Mouse (Mus musculus): ENCODE data around the gene Cbwd1. TPM values are rescaled to one million over a fixed set of nuclear protein-coding genes. Genes with fewer than 3 reads are reported as not detected.

The Cbwd1 gene
- polyA plus RNA-seq, 1 experiment from 2014 or later, result 16.5 TPM

DNA sequence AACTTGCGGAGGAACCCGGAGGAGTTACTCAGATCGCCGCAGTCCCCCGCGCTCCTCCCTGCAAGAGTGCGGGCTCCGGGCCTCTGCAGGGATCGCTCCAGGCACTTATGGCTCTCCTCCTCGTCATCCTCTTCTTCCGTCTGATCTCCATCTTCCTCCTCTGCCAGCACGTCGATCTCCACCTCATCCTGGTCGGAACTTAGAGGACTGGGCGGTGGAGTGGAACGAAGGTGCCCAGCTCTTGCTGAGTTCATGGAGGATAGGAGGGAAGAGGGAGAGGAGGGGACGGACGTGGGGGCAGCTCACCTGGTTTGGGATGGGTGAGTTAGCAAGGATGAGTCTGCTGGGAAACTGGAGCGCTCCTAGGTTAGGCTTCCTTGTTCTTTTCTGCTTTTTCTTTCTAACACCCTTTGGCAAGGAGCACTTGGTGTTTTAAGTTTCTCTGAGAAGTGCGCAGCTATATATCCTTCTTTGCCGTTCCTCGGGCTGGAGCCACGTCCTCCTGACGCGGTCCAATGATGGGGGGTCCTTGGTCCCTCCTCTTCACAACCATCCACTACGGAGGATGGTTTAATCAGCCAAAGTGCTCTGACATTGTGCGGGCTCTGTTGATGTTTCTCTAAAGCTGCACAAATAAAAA, 60.7 kb downstream of the Cbwd1 start, which contains the start of gene Foxd4:
TSS of gene Foxd4 (minus strand) at position 617 of the 640 bp plus-strand sequence.
- H3K27me3 ChIP-seq (ENCODE audit: control insufficient read depth, insufficient read depth, low read length), result peaks cover 84% of the 10 kb centered on the region
- no peak within 1 kb of the TSS for H3K27ac ChIP-seq (replicated peaks in 1 of 2; ENCODE audit: control insufficient read depth in 1 of 2, insufficient read depth in 1 of 2, low read depth in 2 of 2, low read length in 2 of 2)
- H3K36me3 ChIP-seq (ENCODE audit: control insufficient read depth, insufficient read depth, low read length), result no peaks in the 10 kb centered on the region
- H3K4me1 ChIP-seq (ENCODE audit: control insufficient read depth in 2 of 2, insufficient read depth in 2 of 2, low read length in 2 of 2), result peaks cover 11 to 28% of the 10 kb centered on the region in 2 experiments
- peak within 1 kb of the TSS; percentile 77 for H3K4me2 ChIP-seq (ENCODE audit: low read length)
- no peak within 1 kb of the TSS for H3K9ac ChIP-seq (ENCODE audit: low read length)
- 1% methylated on average over 27 of the region's 27 CpGs for WGBS
- H3K4me3 ChIP-seq (ENCODE audit: control insufficient read depth in 1 of 2, insufficient read depth in 1 of 2, low read depth in 1 of 2, low read length in 2 of 2), result peak within 1 kb of the TSS; percentile 36 to 49
- no peaks in the 10 kb centered on the region for H3K9me3 ChIP-seq (ENCODE audit: control insufficient read depth, low read length)
- ATAC-seq (ENCODE audit: insufficient number of reproducible peaks, insufficient read depth, low FRiP score, low read depth), result no peak

DNA sequence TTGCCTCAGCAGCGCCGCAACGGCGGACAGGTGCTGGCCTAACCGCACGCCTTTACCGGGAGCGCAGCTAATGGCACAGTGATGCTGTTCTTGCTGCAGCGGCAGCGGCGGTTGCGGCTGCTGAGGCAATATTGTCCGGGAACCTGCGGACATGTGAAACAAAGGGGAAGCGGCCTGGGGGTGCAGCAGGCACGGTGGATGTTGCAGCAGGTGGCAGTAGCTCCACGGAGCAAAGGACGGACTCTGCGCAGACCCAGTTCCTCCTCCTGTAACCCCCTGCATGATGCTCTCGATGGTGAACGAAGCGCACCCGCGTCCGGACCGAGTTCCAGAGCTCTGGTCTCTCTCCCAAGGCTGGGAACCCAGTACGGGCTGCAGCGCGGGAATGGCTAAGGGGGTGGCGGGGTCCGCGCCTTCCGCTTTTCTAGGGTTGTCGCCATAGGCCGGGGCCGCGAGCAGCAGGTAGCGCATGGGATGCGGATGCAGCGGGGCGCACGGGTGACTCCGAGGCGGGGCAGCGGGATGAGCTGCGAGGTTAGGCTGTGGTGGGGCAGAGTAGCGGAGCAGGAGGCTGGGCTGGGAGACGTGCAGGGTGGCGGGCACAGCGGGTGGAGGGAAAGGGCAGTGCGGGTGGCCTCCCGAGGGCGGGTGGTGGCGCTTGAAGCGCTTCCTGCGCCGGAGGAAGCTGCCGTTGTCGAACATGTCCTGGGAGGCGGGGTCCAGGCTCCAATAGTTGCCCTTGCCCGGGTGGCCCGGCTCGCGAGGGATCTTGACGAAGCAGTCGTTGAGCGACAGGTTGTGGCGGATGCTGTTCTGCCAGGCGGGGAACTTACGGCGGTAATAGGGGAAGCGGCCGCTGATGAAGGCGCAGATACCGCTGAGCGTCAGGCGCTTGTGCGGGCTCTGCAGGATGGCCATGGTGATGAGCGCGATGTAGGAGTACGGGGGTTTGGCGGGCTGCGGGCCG, 61.5 kb downstream of the Cbwd1 start:
- peaks cover 11 to 28% of the 10 kb centered on the region in 2 experiments for H3K4me1 ChIP-seq (ENCODE audit: control insufficient read depth in 2 of 2, insufficient read depth in 2 of 2, low read length in 2 of 2)
- no peak overlapping the region for H3K9ac ChIP-seq (ENCODE audit: low read length)
- H3K36me3 ChIP-seq (ENCODE audit: control insufficient read depth, insufficient read depth, low read length), result no peaks in the 10 kb centered on the region
- no peaks in the 10 kb centered on the region for H3K9me3 ChIP-seq (ENCODE audit: control insufficient read depth, low read length)
- no peak for ATAC-seq (ENCODE audit: insufficient number of reproducible peaks, insufficient read depth, low FRiP score, low read depth)
- peaks cover 81% of the 10 kb centered on the region for H3K27me3 ChIP-seq (ENCODE audit: control insufficient read depth, insufficient read depth, low read length)
- WGBS, result under 1% methylated on average over 83 of the region's 84 CpGs
- H3K4me3 ChIP-seq (ENCODE audit: control insufficient read depth in 1 of 2, insufficient read depth in 1 of 2, low read depth in 1 of 2, low read length in 2 of 2), result peak overlapping the region; percentile 36 to 49
- H3K27ac ChIP-seq (replicated peaks in 1 of 2; ENCODE audit: control insufficient read depth in 1 of 2, insufficient read depth in 1 of 2, low read depth in 2 of 2, low read length in 2 of 2), result no peak overlapping the region
- H3K4me2 ChIP-seq (ENCODE audit: low read length), result peak overlapping the region; percentile 77

DNA sequence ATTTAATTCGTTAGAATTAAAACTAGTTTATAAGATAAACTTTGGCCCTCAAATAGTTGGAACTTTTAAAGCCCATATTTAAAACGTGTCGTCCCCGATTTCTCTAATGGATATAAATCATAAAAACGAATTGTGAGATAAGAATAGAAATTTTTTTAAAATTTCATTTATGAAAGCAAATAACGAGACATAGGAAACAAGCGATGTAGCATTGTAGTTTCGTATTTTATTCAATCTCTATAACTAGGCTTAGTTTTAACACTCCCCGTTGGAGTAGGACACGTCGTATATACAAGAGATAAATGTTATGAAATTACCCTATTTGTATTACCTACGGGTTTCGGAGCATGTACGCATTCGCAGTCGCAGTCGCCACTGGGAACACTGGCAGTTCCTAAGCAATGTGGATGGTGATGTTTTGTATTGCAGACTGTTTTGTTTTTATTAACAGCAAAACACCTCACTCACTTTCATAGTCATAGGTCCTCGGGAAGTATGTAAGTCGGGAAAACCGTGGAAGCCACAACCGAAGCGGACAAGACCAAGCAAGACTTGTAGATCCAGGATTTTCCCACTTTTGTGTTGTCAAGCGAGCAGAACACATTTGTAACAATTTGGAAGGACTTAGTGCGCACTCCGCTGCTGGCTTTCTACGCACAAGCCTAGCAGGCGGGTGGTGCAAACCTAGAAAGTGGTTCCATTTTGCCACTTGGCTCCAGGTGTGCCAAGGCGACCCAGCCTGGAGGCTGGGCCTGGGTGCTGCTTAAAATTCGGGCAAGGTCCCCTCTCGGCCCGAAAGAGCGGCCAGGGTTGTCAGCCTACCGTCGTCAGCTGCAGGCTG, 62.5 kb downstream of the Cbwd1 start:
- Histone ChIP-seq H3K4me3 (ENCODE audit: control insufficient read depth in 1 of 2, insufficient read depth in 1 of 2, low read depth in 1 of 2, low read length in 2 of 2) (peak overlapping the region; percentile 36 to 49), H3K9ac (ENCODE audit: low read length) (no peak overlapping the region), H3K27me3 (ENCODE audit: control insufficient read depth, insufficient read depth, low read length) (peaks cover 74% of the 10 kb centered on the region), H3K9me3 (ENCODE audit: control insufficient read depth, low read length) (no peaks in the 10 kb centered on the region), H3K36me3 (ENCODE audit: control insufficient read depth, insufficient read depth, low read length) (no peaks in the 10 kb centered on the region), H3K27ac (replicated peaks in 1 of 2; ENCODE audit: control insufficient read depth in 1 of 2, insufficient read depth in 1 of 2, low read depth in 2 of 2, low read length in 2 of 2) (no peak overlapping the region), H3K4me1 (ENCODE audit: control insufficient read depth in 2 of 2, insufficient read depth in 2 of 2, low read length in 2 of 2) (peaks cover 11 to 28% of the 10 kb centered on the region in 2 experiments), H3K4me2 (ENCODE audit: low read length) (peak overlapping the region; percentile 77)
- 5% methylated on average over 34 of the region's 34 CpGs for WGBS
- no peak for ATAC-seq (ENCODE audit: insufficient number of reproducible peaks, insufficient read depth, low FRiP score, low read depth)

DNA sequence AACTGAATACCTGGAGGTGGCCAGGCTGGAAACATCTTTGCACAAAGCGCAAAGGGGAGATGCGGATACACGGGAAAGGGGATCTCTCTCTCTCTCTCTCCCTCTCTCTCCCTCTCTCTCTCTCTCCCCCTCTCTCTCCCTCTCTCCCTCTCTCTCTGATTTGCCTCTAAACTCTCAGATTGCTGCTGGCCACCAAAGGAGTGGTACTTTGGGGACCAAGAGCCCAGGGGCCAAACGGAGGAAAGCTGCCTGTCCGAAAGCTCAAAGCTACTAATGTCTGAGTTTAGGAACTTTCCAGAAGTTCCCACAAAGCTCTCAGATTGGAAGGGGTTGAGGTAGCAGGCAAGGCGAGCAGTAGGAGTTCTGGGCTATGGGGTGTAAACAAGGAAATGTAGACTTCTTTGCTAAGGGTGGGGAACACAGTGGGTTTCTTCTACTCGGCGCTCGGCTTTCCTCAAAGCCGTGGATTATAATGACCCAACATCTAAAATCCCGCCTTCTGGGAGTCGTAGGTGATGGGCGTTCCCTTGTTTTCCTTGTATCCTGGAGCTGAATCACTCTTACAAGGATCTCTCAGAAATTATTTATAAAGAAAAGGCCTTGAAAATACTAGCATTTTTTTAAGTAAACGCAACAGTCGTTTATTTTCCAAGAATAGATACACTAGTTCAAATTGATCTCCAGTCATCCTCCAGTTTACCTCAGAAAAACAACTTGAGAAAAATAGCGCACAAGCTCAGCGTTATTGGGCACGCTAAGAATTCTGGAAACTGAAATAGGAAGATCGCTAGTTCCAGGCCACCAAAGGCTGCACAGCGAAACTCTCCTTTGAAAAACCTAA, 63.3 kb downstream of the Cbwd1 start:
- no peaks in the 10 kb centered on the region for H3K36me3 ChIP-seq (ENCODE audit: control insufficient read depth, insufficient read depth, low read length)
- H3K27me3 ChIP-seq (ENCODE audit: control insufficient read depth, insufficient read depth, low read length), result peaks cover 71% of the 10 kb centered on the region
- 4% methylated on average over 20 of the region's 20 CpGs for WGBS
- peaks cover 11 to 28% of the 10 kb centered on the region in 2 experiments for H3K4me1 ChIP-seq (ENCODE audit: control insufficient read depth in 2 of 2, insufficient read depth in 2 of 2, low read length in 2 of 2)
- H3K9ac ChIP-seq (ENCODE audit: low read length), result no peak overlapping the region
- H3K4me2 ChIP-seq (ENCODE audit: low read length), result peak overlapping the region; percentile 60
- ATAC-seq (ENCODE audit: insufficient number of reproducible peaks, insufficient read depth, low FRiP score, low read depth), result no peak
- no peaks in the 10 kb centered on the region for H3K9me3 ChIP-seq (ENCODE audit: control insufficient read depth, low read length)
- peak overlapping the region in 1 of 2 experiments; percentile 33; a peak in 2 of 4 replicates for H3K4me3 ChIP-seq (ENCODE audit: control insufficient read depth in 1 of 2, insufficient read depth in 1 of 2, low read depth in 1 of 2, low read length in 2 of 2)
- no peak overlapping the region for H3K27ac ChIP-seq (replicated peaks in 1 of 2; ENCODE audit: control insufficient read depth in 1 of 2, insufficient read depth in 1 of 2, low read depth in 2 of 2, low read length in 2 of 2)

DNA sequence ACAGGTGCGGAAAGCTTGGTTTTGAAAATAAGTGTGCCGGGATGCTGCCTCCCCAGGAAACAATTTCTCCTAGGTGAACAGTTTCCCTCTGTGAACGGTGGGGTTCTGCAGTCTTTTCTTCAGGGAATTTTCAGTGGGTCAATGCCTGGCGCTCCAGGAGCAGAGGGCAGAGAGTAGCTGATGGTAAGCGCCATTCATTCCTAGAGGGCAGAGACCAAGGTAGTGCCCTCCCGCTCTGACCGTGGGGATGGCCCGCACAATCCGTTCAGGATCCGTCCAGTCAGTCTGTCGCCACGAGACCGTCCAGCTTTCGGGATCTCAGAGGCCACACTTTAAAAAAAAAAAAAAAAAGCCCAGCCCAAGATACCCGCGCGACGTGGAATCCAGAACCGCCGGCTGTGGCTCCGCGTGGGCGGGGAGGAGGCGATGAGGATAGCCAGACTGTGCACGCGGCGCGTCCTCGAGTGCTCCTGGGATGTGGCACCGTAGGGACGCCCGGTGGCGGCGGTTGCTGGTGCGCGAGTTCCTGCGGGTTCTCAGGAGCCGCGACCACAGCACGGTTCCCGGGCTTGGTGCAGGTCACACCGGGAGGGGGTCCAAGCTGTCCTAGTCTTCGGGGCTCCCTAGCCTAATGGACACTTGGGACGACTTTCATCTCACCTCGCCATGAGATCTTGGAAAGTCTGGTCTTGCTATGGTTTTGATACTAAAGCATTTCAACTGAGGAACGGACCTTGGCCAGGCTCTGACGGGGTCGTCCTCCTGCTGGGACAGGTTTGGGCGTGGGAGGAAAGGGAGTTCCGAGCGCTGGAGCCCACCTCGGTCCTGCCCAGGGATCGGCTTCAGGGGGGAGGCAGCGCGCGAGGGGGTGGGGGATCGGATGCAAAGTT, 64.2 kb downstream of the Cbwd1 start:
- 2% methylated on average over 57 of the region's 57 CpGs for WGBS
- no peak overlapping the region for H3K9ac ChIP-seq (ENCODE audit: low read length)
- ATAC-seq (ENCODE audit: insufficient number of reproducible peaks, insufficient read depth, low FRiP score, low read depth), result no peak

DNA sequence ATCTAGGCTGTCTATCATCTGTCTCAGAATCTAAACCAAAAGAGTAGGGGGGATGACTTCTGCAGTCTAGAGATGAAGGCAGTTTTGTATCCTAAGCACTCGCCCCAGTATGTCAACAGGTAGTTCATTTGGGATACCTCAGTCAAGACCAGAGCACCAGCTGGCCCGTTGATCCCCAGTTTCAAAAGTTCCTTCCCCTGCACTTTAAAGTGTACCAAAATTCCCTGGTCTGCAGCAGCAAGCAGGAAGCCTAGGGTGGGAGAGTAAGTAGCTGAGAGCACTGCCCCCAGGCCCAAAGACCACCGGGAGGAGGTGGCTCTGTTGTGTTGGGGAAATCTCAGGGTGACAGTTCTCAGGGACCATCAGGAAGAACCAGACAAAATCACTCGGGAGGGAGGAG, 64.9 kb downstream of the Cbwd1 start:
- H3K4me3 ChIP-seq (ENCODE audit: control insufficient read depth in 1 of 2, insufficient read depth in 1 of 2, low read depth in 1 of 2, low read length in 2 of 2), result no peak overlapping the region
- no peak overlapping the region for H3K4me2 ChIP-seq (ENCODE audit: low read length)
- H3K36me3 ChIP-seq (ENCODE audit: control insufficient read depth, insufficient read depth, low read length), result no peaks in the 10 kb centered on the region
- 18% methylated on average over 4 of the region's 4 CpGs for WGBS
- no peaks in the 10 kb centered on the region for H3K9me3 ChIP-seq (ENCODE audit: control insufficient read depth, low read length)
- no peak for ATAC-seq (ENCODE audit: insufficient number of reproducible peaks, insufficient read depth, low FRiP score, low read depth)
- peaks cover 11 to 28% of the 10 kb centered on the region in 2 experiments for H3K4me1 ChIP-seq (ENCODE audit: control insufficient read depth in 2 of 2, insufficient read depth in 2 of 2, low read length in 2 of 2)
- no peak overlapping the region for H3K27ac ChIP-seq (replicated peaks in 1 of 2; ENCODE audit: control insufficient read depth in 1 of 2, insufficient read depth in 1 of 2, low read depth in 2 of 2, low read length in 2 of 2)
- H3K9ac ChIP-seq (ENCODE audit: low read length), result no peak overlapping the region
- H3K27me3 ChIP-seq (ENCODE audit: control insufficient read depth, insufficient read depth, low read length), result peaks cover 55% of the 10 kb centered on the region

More for the DNA sequence above, 64.2 kb downstream of the Cbwd1 start:
- no peak overlapping the region for H3K27ac ChIP-seq (replicated peaks in 1 of 2; ENCODE audit: control insufficient read depth in 1 of 2, insufficient read depth in 1 of 2, low read depth in 2 of 2, low read length in 2 of 2)
- H3K9me3 ChIP-seq (ENCODE audit: control insufficient read depth, low read length), result no peaks in the 10 kb centered on the region
- peak overlapping the region; percentile 60 for H3K4me2 ChIP-seq (ENCODE audit: low read length)
- H3K27me3 ChIP-seq (ENCODE audit: control insufficient read depth, insufficient read depth, low read length), result peaks cover 62% of the 10 kb centered on the region
- H3K4me1 ChIP-seq (ENCODE audit: control insufficient read depth in 2 of 2, insufficient read depth in 2 of 2, low read length in 2 of 2), result peaks cover 11 to 28% of the 10 kb centered on the region in 2 experiments
- no peaks in the 10 kb centered on the region for H3K36me3 ChIP-seq (ENCODE audit: control insufficient read depth, insufficient read depth, low read length)
- peak overlapping the region; percentile 23 to 33 for H3K4me3 ChIP-seq (ENCODE audit: control insufficient read depth in 1 of 2, insufficient read depth in 1 of 2, low read depth in 1 of 2, low read length in 2 of 2)
